Mouse (Mus musculus): Measurements from ENCODE around the gene Stx8.

Gene Stx8

GRCm38 (mm10) chr11:68086221-68086620 lies 120.2 kb downstream of the Stx8 start:
- DNase-seq (ENCODE audit: low spot score in 2 of 2) = no peak

- DNase-seq (ENCODE audit: low spot score in 2 of 2) = no peak
Observed at GRCm38 (mm10) chr11:68089426-68089825, 123.4 kb downstream of the Stx8 start.

- DNase-seq (ENCODE audit: low spot score in 2 of 2) = no peak
Observed at GRCm38 (mm10) chr11:68089885-68090592, 124.0 kb downstream of the Stx8 start.

- no peak for DNase-seq (ENCODE audit: low spot score in 2 of 2)
Observed at GRCm38 (mm10) chr11:68091975-68092759, 126.2 kb downstream of the Stx8 start.

GRCm38 (mm10) chr11:68101598-68101997 lies 135.6 kb downstream of the Stx8 start:
- no peak for DNase-seq (ENCODE audit: low spot score in 2 of 2)

- DNase-seq (ENCODE audit: low spot score in 2 of 2) = no peak
Observed at GRCm38 (mm10) chr11:68103480-68103879, 137.5 kb downstream of the Stx8 start.

- DNase-seq (ENCODE audit: low spot score in 2 of 2) = no peak
Observed at GRCm38 (mm10) chr11:68106053-68106452, 140.1 kb downstream of the Stx8 start.

- DNase-seq (ENCODE audit: low spot score in 2 of 2) = no peak
Observed at GRCm38 (mm10) chr11:68113454-68114100, 147.6 kb downstream of the Stx8 start.

GRCm38 (mm10) chr11:68114202-68114601 lies 148.2 kb downstream of the Stx8 start:
- DNase-seq (ENCODE audit: low spot score in 2 of 2) = no peak

- DNase-seq (ENCODE audit: low spot score in 2 of 2) = no peak
Observed at GRCm38 (mm10) chr11:68116157-68116556, 150.2 kb downstream of the Stx8 start.

- no peak for DNase-seq (ENCODE audit: low spot score in 2 of 2)
Observed at GRCm38 (mm10) chr11:68117878-68118660, 152.1 kb downstream of the Stx8 start.

GRCm38 (mm10) chr11:68118679-68119078 lies 152.7 kb downstream of the Stx8 start:
- DNase-seq (ENCODE audit: low spot score in 2 of 2) = no peak

GRCm38 (mm10) chr11:68119136-68119535 lies 153.1 kb downstream of the Stx8 start:
- DNase-seq (ENCODE audit: low spot score in 2 of 2) = no peak

GRCm38 (mm10) chr11:68121260-68121659 lies 155.3 kb downstream of the Stx8 start:
- no peak for DNase-seq (ENCODE audit: low spot score in 2 of 2)

GRCm38 (mm10) chr11:68121660-68122059 lies 155.7 kb downstream of the Stx8 start:
- no peak for DNase-seq (ENCODE audit: low spot score in 2 of 2)

GRCm38 (mm10) chr11:68126071-68126470 lies 160.1 kb downstream of the Stx8 start:
- no peak for DNase-seq (ENCODE audit: low spot score in 2 of 2)

GRCm38 (mm10) chr11:68134494-68134893 lies 168.5 kb downstream of the Stx8 start:
- DNase-seq (ENCODE audit: low spot score in 2 of 2) = no peak

GRCm38 (mm10) chr11:68135350-68135749 lies 169.4 kb downstream of the Stx8 start:
- DNase-seq (ENCODE audit: low spot score in 2 of 2) = no peak

GRCm38 (mm10) chr11:68136687-68137086 lies 170.7 kb downstream of the Stx8 start:
- no peak for DNase-seq (ENCODE audit: low spot score in 2 of 2)

GRCm38 (mm10) chr11:68142296-68142695 lies 176.3 kb downstream of the Stx8 start:
- no peak for DNase-seq (ENCODE audit: low spot score in 2 of 2)

GRCm38 (mm10) chr11:68144235-68145065 lies 178.5 kb downstream of the Stx8 start:
- DNase-seq (ENCODE audit: low spot score in 2 of 2) = no peak
